Mouse (Mus musculus) spleen, adult 2 months (tissue): ENCODE results near the gene Grm4.

ENCODE experiments used
- CTCF ChIP-seq: fragments of 200-500 bp; IDR thresholded peaks from 2 replicates; pipeline ENCODE4 v1.5.1; 2011; ENCODE audit warnings: mild to moderate bottlenecking, inconsistent platforms; ENCODE audit not compliant: insufficient read depth, insufficient read length, insufficient replicate concordance; ENCODE audit errors: extremely low read depth
- POLR2A ChIP-seq: fragments of 200-500 bp; IDR thresholded peaks from 2 replicates; pipeline ENCODE4 v1.6.1; 2011; ENCODE audit warnings: low read depth, low read length, inconsistent platforms

DNA sequence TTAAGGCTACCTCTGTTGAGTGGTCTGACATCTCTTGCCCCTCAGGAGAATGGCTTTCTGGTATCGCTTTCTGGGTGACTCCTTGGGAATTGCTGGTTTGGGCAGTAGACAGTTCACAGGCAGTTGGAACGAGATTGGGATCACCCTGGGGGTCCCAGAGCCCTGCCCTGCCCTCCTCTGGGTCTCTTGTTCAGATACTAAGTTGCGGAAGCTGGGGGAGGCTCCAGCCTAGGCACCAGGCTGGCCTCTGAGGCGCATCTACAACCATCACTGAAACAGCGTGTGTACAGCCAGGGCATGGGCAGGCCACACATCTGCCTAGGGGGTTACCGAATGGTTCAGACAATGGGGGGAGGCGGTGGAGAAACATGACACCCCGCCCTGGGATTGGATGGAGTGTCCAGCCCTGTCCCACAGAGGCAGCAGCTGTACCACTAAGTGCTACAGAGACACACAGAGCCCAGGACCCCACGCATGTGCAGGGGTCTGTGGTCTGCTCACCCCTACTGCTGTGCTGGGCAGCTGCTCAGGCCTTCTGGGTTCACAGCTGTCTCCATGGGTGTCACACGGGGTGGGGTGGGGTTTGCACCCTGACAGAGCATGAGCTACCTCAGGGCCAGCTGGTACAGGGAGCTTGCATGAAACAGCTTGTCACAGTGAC, 15.9 kb downstream of the Grm4 start:
- TF ChIP-seq CTCF (no peak), POLR2A (no peak)
